Mouse (Mus musculus) embryonic stem cell, embryonic (primary cell): ENCODE measurements around the gene Cltc.

Source experiments
- CTCF ChIA-PET, 4 experiments: fragments of 300-600 bp in 2 of 4; fragments of 350-600 bp in 2 of 4; sonication (Branson Sonifier 250); formaldehyde crosslinking; loops; one replicate each; lab custom pipeline; 2022; ENCODE audit warnings: inconsistent platforms in 2 of 4; lab: Charles Lee
- POLR2A ChIA-PET, 4 experiments: fragments of 300-600 bp in 2 of 4; fragments of 350-600 bp in 2 of 4; sonication (Branson Sonifier 250); formaldehyde crosslinking; loops; one replicate each; lab custom pipeline; 2022; ENCODE audit warnings: antibody characterized with exemption in 4 of 4, inconsistent platforms in 1 of 4; lab: Charles Lee

Cltc gene

GRCm38 (mm10) chr11:86672772-86673171 is 84.6 kb downstream of the Cltc start:
- POLR2A ChIA-PET, result interaction anchor here in 1 of 4 experiments (1.0 kb wide), 1 partner anchor 19 kb away, joined by 4 read pairs; no protein-coding TSS in a partner anchor

GRCm38 (mm10) chr11:86671041-86671675 is 86.2 kb downstream of the Cltc start:
- CTCF ChIA-PET, result interaction anchor here in 1 of 4 experiments (0.7 kb wide), 1 partner anchor 222 kb away, joined by 3 read pairs; no protein-coding TSS in a partner anchor
- POLR2A ChIA-PET, result interaction anchor here in 3 of 4 experiments (0.6 to 2.0 kb wide), 5 partner anchors 12 to 721 kb away, joined by 3 to 12 read pairs (median 4); partner anchors contain the start of genes Ptrh2 (in 2 of the 3), Rps6kb1 (in 1 of the 3), Tubd1 (in 1 of the 3) and Vmp1 (in 1 of the 3)

More at GRCm38 (mm10) chr11:86672772-86673171, 84.6 kb downstream of the Cltc start:
- CTCF ChIA-PET, result no interaction called here

GRCm38 (mm10) chr11:86668169-86668568 is 89.2 kb downstream of the Cltc start:
- ChIA-PET POLR2A (interaction anchor here in 2 of 4 experiments (0.7 to 2.3 kb wide), 5 partner anchors 9 to 23 kb away, joined by 3 to 9 read pairs (median 3); partner anchors contain the start of genes Ptrh2 (in 1 of the 2) and Vmp1 (in 1 of the 2)), CTCF (interaction anchor here in 3 of 4 experiments (0.7 to 1.3 kb wide), 3 partner anchors 15 to 47 kb away, joined by 3 to 4 read pairs (median 3); no protein-coding TSS in a partner anchor)

GRCm38 (mm10) chr11:86667553-86667952 is 89.8 kb downstream of the Cltc start:
- ChIA-PET CTCF (interaction anchor here (0.7 to 2.0 kb wide), 4 partner anchors 14 to 1293 kb away, joined by 3 to 6 read pairs (median 4); no protein-coding TSS in a partner anchor), POLR2A (interaction anchor here in 1 of 4 experiments (1.2 to 2.3 kb wide), 3 partner anchors 16 to 24 kb away, joined by 3 to 9 read pairs (median 4); partner anchors contain the start of genes Ptrh2 and Vmp1)

- CTCF ChIA-PET, result interaction anchor here in 2 of 4 experiments (0.5 to 1.7 kb wide), 2 partner anchors 12 to 409 kb away, joined by 4 to 5 read pairs; no protein-coding TSS in a partner anchor
- POLR2A ChIA-PET, result interaction anchor here in 3 of 4 experiments (0.6 to 3.3 kb wide), 4 partner anchors 11 to 74 kb away, joined by 3 to 14 read pairs (median 4); no protein-coding TSS in a partner anchor
Observed at GRCm38 (mm10) chr11:86664406-86664805, 93.0 kb downstream of the Cltc start.

GRCm38 (mm10) chr11:86663977-86664376 is 93.4 kb downstream of the Cltc start:
- CTCF ChIA-PET, result interaction anchor here in 3 of 4 experiments (0.5 to 1.7 kb wide), 3 partner anchors 11 to 408 kb away, joined by 4 to 5 read pairs (median 5); no protein-coding TSS in a partner anchor

GRCm38 (mm10) chr11:86662986-86663895 is 94.1 kb downstream of the Cltc start:
- CTCF ChIA-PET, result interaction anchor here in 3 of 4 experiments (1.0 to 1.8 kb wide), 4 partner anchors 10 to 14 kb away, joined by 3 to 6 read pairs (median 5); no protein-coding TSS in a partner anchor
- POLR2A ChIA-PET, result interaction anchor here in 2 of 4 experiments (0.6 to 3.3 kb wide), 4 partner anchors 10 to 75 kb away, joined by 3 to 14 read pairs (median 3); partner anchors contain the start of genes Ptrh2 (in 1 of the 2) and Vmp1 (in 1 of the 2)

More at GRCm38 (mm10) chr11:86663977-86664376, 93.4 kb downstream of the Cltc start:
- POLR2A ChIA-PET, result interaction anchor here in 3 of 4 experiments (0.6 to 3.3 kb wide), 4 partner anchors 10 to 74 kb away, joined by 3 to 14 read pairs (median 4); no protein-coding TSS in a partner anchor

- CTCF ChIA-PET, result no interaction called here
Observed at GRCm38 (mm10) chr11:86657863-86658262, 99.5 kb downstream of the Cltc start.

GRCm38 (mm10) chr11:86656849-86657567 is 100.4 kb downstream of the Cltc start:
- ChIA-PET CTCF (no interaction called here), POLR2A (no interaction called here)

More at GRCm38 (mm10) chr11:86657863-86658262, 99.5 kb downstream of the Cltc start:
- POLR2A ChIA-PET, result interaction anchor here in 1 of 4 experiments (1.6 kb wide), 1 partner anchor 99 kb away, joined by 3 read pairs; no protein-coding TSS in a partner anchor

- CTCF ChIA-PET, result no interaction called here
Observed at GRCm38 (mm10) chr11:86655671-86656070, 101.7 kb downstream of the Cltc start.

GRCm38 (mm10) chr11:86654096-86654495 is 103.3 kb downstream of the Cltc start:
- ChIA-PET POLR2A (interaction anchor here (0.6 to 2.2 kb wide), 18 partner anchors 9 to 219 kb away, joined by 3 to 14 read pairs (median 4); partner anchors contain the start of genes Rps6kb1 (in 2 of the 4), Cltc (in 1 of the 4), Ptrh2 (in 1 of the 4) and Tubd1 (in 1 of the 4)), CTCF (interaction anchor here (0.6 to 2.4 kb wide), 62 partner anchors 9 to 688 kb away, joined by 3 to 20 read pairs (median 4); partner anchors contain the start of genes Ptrh2 (in 2 of the 4), Rps6kb1 (in 2 of the 4), Tubd1 (in 2 of the 4) and Vmp1 (in 2 of the 4))

More at GRCm38 (mm10) chr11:86655671-86656070, 101.7 kb downstream of the Cltc start:
- POLR2A ChIA-PET, result interaction anchor here in 2 of 4 experiments (0.6 to 1.6 kb wide), 4 partner anchors 58 to 247 kb away, joined by 3 to 4 read pairs (median 4); no protein-coding TSS in a partner anchor

GRCm38 (mm10) chr11:86653446-86653845 is 103.9 kb downstream of the Cltc start:
- CTCF ChIA-PET, result interaction anchor here (0.5 to 2.4 kb wide), 87 partner anchors 9 to 611 kb away, joined by 3 to 20 read pairs (median 3); partner anchors contain the start of genes Ptrh2 (in 3 of the 4), Rps6kb1 (in 3 of the 4), Tubd1 (in 3 of the 4) and Vmp1 (in 3 of the 4)
- POLR2A ChIA-PET, result interaction anchor here (0.6 to 2.2 kb wide), 20 partner anchors 10 to 809 kb away, joined by 3 to 14 read pairs (median 4); partner anchors contain the start of genes Rps6kb1 (in 2 of the 4), Cltc (in 1 of the 4), Ptrh2 (in 1 of the 4) and Tubd1 (in 1 of the 4)

GRCm38 (mm10) chr11:86652578-86652979 is 104.8 kb downstream of the Cltc start:
- ChIA-PET CTCF (interaction anchor here (0.7 to 2.4 kb wide), 21 partner anchors 12 to 1834 kb away, joined by 3 to 20 read pairs (median 4); partner anchors contain the start of genes Ptrh2 (in 1 of the 4) and Vmp1 (in 1 of the 4)), POLR2A (interaction anchor here (0.5 to 2.2 kb wide), 19 partner anchors 11 to 1335 kb away, joined by 3 to 14 read pairs (median 3); partner anchors contain the start of genes Rps6kb1 (in 1 of the 4) and Tubd1 (in 1 of the 4))

GRCm38 (mm10) chr11:86650676-86651075 is 106.7 kb downstream of the Cltc start:
- ChIA-PET POLR2A (interaction anchor here in 1 of 4 experiments (1.1 to 1.6 kb wide), 2 partner anchors 106 to 108 kb away, joined by 3 read pairs; partner anchors contain the start of genes Rps6kb1 and Tubd1), CTCF (interaction anchor here in 3 of 4 experiments (0.6 to 1.0 kb wide), 3 partner anchors 13 to 1700 kb away, joined by 3 to 4 read pairs (median 3); no protein-coding TSS in a partner anchor)

GRCm38 (mm10) chr11:86649542-86649941 is 107.8 kb downstream of the Cltc start:
- ChIA-PET POLR2A (interaction anchor here in 3 of 4 experiments (0.7 to 1.1 kb wide), 4 partner anchors 9 to 128 kb away, joined by 3 to 5 read pairs (median 4); partner anchors contain the start of genes Rps6kb1 (in 1 of the 3) and Tubd1 (in 1 of the 3)), CTCF (no interaction called here)
